Mouse (Mus musculus) bone marrow macrophage, adult 2 months (primary cell): ENCODE measurements around the gene Oog1.
"Not testable (repeated sequence)": the region's sequence is repeated elsewhere in the genome, so short reads cannot be mapped to it uniquely, and the experiment has no call there.

ENCODE experiments used
- CTCF ChIP-seq: IDR thresholded peaks from 2 replicates; pipeline ENCODE4 v1.5.1; 2012; ENCODE audit warnings: low read depth, mild to moderate bottlenecking, low read length, moderate library complexity
- POLR2A ChIP-seq: IDR thresholded peaks from 2 replicates; pipeline ENCODE4 v1.6.1; 2012; ENCODE audit warnings: mild to moderate bottlenecking, low read depth, low read length, borderline replicate concordance

DNA sequence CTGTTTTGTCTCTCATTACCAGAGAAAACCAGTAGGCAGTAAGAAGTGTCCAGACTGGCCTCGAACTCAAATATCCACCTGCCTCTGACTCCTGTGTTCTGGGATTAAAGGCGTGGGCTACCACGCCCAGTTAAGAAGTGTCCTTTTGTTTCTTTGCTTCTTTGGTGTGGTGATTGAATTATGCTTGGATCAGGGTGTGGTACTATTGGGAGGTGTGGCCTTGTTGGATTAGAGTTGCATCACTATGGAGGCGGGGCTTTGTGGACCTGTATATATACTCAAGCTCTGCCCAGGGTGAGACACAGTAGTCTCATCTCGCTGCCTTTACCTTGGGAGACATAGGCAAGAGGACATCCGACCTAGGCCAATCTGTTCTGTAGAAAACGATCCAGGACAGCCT is 16.1 kb downstream of the Oog1 start, which contains the start of gene Gm4027:
- TF ChIP-seq CTCF, POLR2A: not testable (repeated sequence)
